Mouse (Mus musculus) cerebellum, adult 18-20 months (tissue): ENCODE measurements around the gene Cbr1.

Experiments used
- DNase-seq, 2 experiments: peaks; one replicate each; pipeline ENCODE4 v3.0.0; 2021

The Cbr1 gene

DNA sequence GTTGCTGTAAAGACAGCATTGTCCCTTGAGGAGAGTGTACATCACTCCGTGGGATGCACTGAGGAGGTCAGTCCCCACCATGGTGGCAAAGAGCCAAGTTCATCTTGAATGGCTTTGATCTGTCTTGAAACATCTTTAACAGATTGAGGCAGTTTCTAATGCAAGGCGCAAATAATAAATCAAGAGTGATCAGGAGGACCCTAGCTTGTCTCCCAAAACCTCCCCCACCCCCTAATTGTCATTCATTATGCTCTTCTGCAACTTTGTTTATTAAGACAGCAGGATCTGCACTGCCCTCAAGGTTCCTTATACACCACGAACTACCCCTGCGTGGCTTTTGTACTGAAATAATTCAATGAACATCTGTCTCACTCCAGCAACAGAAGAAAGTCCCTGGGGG is at the start of gene Cbr1:
TSS of gene Cbr1 (plus strand) at position 301 of the 400 bp plus-strand sequence.
- DNase-seq: no peak

- no peak for DNase-seq
These were observed 48.0 kb upstream of the Cbr1 start for GRCm38 (mm10) chr16:93557646-93558045.

DNA sequence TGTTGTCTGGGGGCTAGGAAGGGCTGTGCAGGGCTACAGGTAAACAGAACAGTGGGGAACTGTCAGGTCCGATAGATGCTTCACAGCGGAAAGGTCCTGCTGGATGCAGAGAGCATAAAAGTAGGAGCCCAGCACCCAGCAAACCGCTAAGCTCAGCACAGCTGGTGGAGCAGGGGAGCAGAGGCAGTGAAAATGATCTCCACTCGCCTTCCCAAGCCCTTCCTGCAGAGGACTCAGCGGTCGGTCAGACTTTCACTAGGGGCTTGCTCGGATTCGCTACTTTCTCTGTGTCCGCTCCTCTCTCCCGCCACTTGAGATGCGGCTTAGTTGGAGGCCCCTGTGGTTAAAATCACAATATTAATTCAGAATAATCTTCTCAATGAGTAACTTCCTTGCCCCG is 47.2 kb upstream of the Cbr1 start:
- no peak for DNase-seq

- DNase-seq: no peak
These were observed 33.3 kb upstream of the Cbr1 start for GRCm38 (mm10) chr16:93572383-93572782.

- DNase-seq: no peak
These were observed 32.2 kb upstream of the Cbr1 start for GRCm38 (mm10) chr16:93573434-93573833.

GRCm38 (mm10) chr16:93574521-93575191 is 31.0 kb upstream of the Cbr1 start:
- DNase-seq: no peak

DNA sequence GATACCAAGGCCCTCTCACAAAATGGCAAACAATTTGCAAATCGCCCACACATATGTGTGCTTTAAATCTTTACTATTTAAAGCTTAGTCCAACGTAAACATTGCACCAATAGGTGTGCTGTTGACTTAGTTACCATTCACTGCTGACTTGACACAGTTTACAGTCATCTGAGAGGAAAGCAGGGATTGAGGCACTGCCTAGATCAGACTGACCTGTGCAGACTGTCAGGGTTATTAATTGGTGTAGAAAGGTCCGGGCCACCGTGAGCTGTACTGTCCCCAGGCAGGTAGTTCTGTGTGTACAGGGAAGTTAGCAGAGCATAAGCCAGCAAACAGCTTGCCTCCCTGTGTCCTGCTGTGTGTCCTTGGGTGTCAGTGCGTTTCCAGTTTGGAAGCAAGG is 30.1 kb upstream of the Cbr1 start:
- no peak for DNase-seq

DNA sequence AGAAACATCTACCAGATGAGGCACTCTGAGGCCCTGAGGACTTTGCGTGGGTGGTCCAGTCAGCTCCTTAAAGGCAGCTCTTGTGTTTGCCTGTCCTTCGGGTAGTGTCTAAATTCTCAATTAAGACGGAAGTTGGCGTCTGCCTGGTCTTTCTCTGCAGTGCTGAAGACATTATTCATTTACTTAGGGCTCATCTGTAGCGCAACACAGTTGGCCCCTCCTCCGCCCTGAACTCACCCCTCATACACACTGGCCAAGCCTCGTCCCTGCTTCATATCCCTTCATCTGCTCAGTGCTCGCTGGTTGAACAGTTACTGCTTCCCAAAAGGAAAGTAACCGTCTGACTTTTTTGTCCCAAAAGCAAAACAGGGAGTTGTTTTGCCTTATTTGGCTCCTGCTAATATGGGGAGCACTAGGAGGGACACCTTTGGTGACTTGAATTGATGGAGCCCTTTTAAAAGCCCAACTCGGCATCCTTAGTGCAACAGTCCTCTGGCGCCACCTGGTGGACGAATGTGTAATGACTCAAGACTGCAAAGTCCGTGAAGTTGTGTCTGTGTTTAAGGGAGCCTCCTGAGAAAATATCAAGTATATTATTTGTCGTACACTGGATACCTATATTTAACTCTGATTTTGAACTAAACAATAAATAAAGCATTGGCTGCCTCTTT is 29.1 kb upstream of the Cbr1 start:
- peak; percentile 72 to 84 for DNase-seq

- DNase-seq: no peak
These were observed 27.2 kb upstream of the Cbr1 start for GRCm38 (mm10) chr16:93578346-93579005.

DNA sequence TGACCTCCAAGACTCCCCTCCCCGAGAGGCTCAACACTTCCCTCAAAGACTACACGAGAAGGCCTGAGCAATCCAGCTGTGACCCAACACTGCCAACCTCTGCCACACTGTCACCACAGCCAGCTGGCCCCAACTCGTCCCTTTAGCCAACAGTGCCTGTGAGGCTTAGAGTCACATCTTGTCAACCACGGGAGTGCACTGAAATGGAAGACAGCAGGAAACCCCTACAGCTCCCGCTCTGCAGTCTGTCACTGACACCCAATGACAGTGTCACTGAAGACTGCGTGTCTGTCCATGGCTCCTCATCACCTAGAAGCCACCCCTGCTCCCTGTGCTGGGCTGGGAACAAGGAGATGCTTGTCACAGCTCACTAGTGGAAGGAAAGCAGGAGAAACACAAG is 24.5 kb upstream of the Cbr1 start:
- no peak for DNase-seq

DNA sequence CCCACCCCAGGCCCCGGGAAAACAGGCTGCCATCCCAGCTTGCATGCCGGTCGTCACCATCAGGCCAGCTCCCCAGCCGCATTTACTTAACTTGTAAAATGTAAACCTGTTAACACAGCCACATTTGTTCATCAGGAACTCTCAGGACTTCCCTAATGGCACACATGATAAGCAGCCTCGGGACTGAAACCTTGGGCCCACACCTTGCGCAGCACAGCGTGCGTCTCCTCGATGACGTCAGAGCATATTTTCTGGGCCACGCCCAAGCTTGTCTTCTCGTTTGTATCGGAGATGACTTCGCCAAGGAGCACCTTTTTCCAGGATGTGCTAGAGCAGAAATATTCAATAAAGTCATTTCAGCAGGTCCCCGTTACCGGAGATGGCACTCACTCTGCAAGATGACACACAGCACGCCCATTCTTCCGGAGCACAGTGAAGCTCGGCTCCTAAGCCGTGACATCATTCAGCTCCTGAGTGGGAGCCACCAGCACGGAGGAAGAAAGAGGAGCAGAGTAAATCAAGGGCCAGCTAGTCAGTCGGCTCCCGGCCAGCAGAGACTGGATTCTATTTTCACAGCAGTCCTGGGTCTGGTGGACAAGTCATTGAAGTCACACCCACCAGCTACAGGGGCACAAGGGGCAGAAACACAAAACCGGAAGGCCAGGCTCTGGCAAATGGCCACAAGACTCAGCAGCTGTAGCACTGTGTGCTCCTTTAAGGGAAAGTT is 20.5 kb upstream of the Cbr1 start:
- DNase-seq: no peak

DNA sequence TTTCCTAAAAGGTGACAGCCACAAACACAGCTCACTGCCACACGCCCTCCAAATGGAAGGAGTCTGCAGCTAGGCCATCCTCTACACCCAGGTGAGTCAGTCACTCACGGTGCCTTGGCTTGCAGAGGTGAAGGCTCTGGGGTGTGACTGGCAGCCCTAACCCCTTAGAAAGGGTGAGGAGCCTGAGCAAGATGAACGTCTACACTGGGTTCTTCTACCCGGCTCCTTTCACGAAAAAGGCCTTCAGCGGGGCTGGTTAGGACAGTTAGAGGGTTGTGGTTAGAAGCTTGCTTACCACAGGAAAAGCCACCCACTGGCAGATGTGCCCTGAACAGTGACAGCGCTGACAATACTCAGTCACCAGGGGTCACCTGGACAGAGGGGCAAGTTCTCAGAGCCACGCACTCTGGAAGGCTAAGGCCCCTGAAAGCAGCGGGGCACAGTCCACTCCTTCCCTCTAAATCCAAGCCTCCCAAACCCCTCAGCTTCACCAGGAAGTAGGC is 19.9 kb upstream of the Cbr1 start:
- DNase-seq: no peak

DNA sequence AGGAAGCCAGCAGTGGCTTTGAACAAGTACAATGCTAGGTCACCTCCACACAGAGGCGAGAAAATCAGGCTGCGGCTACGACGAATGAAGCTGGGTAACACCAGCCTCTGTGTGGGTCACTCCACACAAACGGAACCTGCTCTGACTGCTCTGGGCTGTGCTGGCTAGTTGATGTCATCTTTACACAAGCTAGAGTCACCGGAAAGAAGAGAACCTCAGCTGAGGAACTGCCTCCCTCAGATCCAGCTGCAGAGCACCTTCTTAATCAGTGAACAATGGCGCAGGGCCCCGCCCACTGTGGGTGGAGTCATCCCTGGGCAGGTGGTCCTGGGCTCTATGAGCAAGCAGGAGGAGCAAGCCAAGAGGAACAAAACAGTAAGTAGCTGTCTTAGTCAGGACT is 19.3 kb upstream of the Cbr1 start:
- DNase-seq: no peak

- no peak for DNase-seq
These were observed 17.4 kb upstream of the Cbr1 start for GRCm38 (mm10) chr16:93588281-93588680.

DNA sequence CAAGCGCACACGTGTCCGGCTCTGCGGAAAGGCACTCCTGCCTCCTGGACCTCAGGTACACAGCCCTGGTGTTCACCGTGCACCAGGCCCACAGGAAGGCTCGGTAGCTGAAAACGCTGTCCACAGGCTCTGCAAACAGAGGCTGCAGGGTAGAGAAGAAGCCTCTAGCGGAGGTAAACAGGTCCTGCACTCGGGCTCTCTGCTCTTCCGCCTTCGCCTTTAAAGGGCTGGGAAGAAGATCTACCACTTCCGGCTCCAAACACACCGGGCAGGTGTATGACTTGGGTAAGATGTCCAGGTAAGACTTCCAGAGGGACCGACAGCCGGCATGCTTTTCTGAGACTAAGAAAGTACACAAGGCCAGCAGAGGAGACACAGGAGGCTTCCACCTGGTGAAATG is 14.7 kb upstream of the Cbr1 start:
- DNase-seq: no peak

DNA sequence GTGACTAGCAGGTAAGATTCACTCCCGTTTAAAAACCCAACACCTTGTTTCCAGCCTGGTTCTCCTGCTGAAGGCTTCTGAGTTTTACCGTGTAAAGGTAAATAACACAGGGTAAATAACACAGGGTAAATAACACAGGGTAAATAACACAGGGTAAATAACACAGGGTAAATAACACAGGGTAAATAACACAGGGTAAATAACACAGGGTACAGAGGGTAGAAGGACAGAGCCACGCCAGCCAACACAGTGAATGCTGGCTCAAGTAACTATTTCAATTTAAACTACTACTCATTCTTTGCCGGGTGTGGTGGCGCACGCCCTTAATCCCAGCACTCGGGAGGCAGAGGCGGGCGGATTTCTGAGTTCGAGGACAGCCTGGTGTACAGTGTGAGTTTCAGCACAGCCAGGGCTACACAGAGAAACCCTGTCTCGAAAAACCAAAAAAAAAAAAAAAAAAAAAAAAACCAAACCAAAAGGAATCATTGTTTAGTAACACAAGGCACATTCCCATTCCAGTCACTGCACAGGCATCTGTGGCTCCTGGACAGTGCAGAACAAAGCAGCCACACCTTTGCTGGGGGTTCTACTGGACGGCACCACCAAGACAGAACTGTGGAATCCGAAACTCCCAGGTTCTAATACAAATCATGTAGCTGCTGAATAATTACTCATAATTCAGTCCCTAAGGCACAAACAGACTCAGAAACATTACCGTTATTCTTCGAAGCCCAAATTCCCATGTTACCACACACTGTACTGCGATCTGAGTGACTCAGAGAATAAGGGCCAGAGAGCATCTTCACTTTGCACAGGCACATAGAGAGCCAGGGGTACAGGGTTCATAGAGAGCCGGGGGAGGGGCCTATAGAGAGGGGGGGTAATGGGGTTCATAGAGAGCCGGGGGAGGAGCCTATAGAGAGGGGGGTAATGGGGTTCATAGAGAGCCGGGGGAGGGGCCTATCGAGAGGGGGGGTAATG is 13.9 kb upstream of the Cbr1 start:
- DNase-seq: no peak

GRCm38 (mm10) chr16:93592711-93593110 is 12.9 kb upstream of the Cbr1 start:
- DNase-seq: no peak

DNA sequence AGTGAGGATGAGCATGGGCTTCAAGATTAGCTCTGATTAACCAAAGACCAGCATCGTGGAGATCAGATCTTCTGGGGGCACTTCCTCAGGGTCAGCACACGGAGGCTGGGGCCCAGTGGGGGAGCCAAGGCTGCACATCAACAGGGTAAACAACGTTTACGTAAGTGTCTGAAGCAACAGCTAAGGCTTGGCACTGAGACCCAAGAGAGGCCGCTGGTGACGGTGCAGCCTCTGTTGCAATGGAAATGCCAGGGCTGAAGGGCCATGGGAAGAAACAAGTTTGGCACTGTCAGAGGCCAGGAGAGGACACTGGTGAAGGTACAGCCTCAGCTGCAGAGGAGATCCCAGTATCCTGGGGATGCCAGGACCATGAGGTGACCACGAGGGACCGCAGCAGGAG is 12.2 kb upstream of the Cbr1 start:
- no peak for DNase-seq

DNA sequence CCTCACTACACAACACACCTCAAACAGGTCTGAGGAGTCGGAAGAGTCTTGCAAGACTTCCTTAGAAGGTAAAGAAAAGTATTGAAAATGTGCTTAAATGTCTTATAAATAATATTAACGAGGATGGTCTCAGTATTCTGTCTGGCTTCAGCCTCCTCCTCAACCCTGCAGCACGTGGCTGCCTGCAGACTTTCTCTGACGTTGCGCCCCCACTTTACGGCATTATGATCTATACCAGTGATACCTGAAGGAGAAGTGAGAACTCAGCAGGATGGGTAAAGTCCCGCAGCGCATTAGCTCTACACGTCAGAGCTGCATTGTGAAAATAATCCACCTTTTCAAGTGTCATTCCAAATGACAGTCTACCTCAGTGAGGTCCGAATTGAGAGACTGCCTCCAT is 11.2 kb upstream of the Cbr1 start:
- no peak for DNase-seq

- no peak for DNase-seq
These were observed 9.9 kb upstream of the Cbr1 start for GRCm38 (mm10) chr16:93595766-93596165.

GRCm38 (mm10) chr16:93596807-93597206 is 8.8 kb upstream of the Cbr1 start:
- DNase-seq: no peak

- DNase-seq: no peak
These were observed 8.1 kb upstream of the Cbr1 start for GRCm38 (mm10) chr16:93597551-93597950.
